ENCODE assay signal across 31 mouse cellular contexts in the genomic region with DNA sequence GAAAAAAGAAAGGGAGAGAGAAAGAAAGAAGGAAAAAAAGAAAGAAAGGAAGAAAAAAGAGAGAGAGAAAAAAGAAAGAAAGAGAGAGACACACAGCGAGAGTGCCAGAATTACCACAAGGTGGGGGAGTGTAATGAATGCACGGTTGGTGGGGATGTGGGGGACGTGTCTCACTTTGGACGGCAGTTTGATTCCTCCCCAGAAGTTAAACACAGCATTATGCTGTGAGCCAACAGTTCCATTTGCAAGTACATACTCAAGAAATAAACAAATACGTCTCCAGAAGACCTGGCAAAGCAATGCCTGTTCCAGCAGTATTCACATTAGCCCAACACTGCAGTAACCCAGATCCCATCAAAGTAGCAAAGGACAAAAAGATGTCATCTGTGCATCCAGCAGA.
DNase-seq lines count a peak whose midpoint lies in the region; ATAC-seq and TF ChIP-seq lines count a peak whose summit lies in the region.
"Had no signal": no experiment of that assay in that cellular context is flagged by ENCODE, and none has a peak within 500 bp of the region (broad histone marks: within the 10 kb centered on the region; RNA-seq: fewer than 3 reads in every experiment).

No protein-coding gene starts in this region.

- no peak for TF ChIP-seq EP300 in lung, postnatal 0 days (IDR thresholded peaks at IDR 0.05)

- 50% methylated on average over 5 of the region's 5 CpGs for WGBS in lung, embryonic 14.5 days
- 48% methylated on average over 5 of the region's 5 CpGs for WGBS in lung, postnatal 0 days
- 43% methylated on average over 5 of the region's 5 CpGs for WGBS in stomach, embryonic 16.5 days

- peak; percentile 44 for DNase-seq in lung, embryonic 14.5 days
- DNase-seq in lung, adult 18-20 months = no peak
- peak; percentile 40 for DNase-seq in lung, postnatal 0 days (ENCODE audit: low spot score)
- DNase-seq in lung, postnatal 4 days = no peak
- DNase-seq in kidney, postnatal 36 days = no peak
- DNase-seq in left cerebral cortex, postnatal 14 days (ENCODE audit: low spot score in 2 of 2) = no peak
- DNase-seq: adrenal gland, postnatal 10 days; adrenal gland, postnatal 36 days; B cell, adult 2 months; cerebellum, adult 11 months; cerebellum, adult 2 months; cerebellum, adult 9-11 months; cerebellum, postnatal 25 days; gastrocnemius, postnatal 25 days; heart, adult 18-20 months; heart, postnatal 10 days; heart, postnatal 36 days had no signal

- H3K9me3 ChIP-seq in lung, embryonic 14.5 days (ENCODE audit: low read depth, low read length) = 0 out of 2 replicates have a peak, but pooled peaks cover 6% of the 10 kb centered on the region
- H3K9me3 ChIP-seq in lung, postnatal 0 days (ENCODE audit: low read length) = no peaks in the 10 kb centered on the region
- H3K9me3 ChIP-seq in stomach, embryonic 16.5 days (replicated peaks; ENCODE audit: control insufficient read depth, low read length) = no peaks in the 10 kb centered on the region
- H3K9me3 ChIP-seq: embryonic facial prominence, embryonic 10.5 days; forebrain, embryonic 12.5 days; forebrain, embryonic 15.5 days; heart, embryonic 12.5 days; heart, embryonic 15.5 days; hindbrain, embryonic 13.5 days had no signal

- H3K27ac ChIP-seq in lung, embryonic 14.5 days (ENCODE audit: low read depth) = no peak overlapping the region
- no peak overlapping the region; the same call in 1 of the 2 replicates for H3K27ac ChIP-seq in lung, postnatal 0 days (ENCODE audit: low read length)
- H3K27ac ChIP-seq in stomach, embryonic 16.5 days (ENCODE audit: low read length) = peak overlapping the region; percentile 29; the same call in 1 of the 2 replicates
- H3K27ac ChIP-seq: embryonic facial prominence, embryonic 10.5 days; embryonic facial prominence, embryonic 13.5 days; forebrain, embryonic 12.5 days; forebrain, embryonic 15.5 days; heart, embryonic 15.5 days; hindbrain, embryonic 10.5 days; hindbrain, embryonic 13.5 days had no signal

- no peak overlapping the region for H3K9ac ChIP-seq in lung, embryonic 14.5 days
- H3K9ac ChIP-seq in lung, postnatal 0 days (replicated peaks; ENCODE audit: low read depth) = no peak overlapping the region
- no peak overlapping the region for H3K9ac ChIP-seq in stomach, embryonic 16.5 days (ENCODE audit: low read length)
- H3K9ac ChIP-seq: embryonic facial prominence, embryonic 13.5 days; forebrain, embryonic 12.5 days; forebrain, embryonic 15.5 days; heart, embryonic 12.5 days; heart, embryonic 15.5 days; hindbrain, embryonic 13.5 days had no signal

- no peaks in the 10 kb centered on the region; the same call in 1 of the 2 replicates for H3K4me1 ChIP-seq in lung, embryonic 14.5 days (ENCODE audit: insufficient read depth)
- no peaks in the 10 kb centered on the region for H3K4me1 ChIP-seq in lung, postnatal 0 days (ENCODE audit: insufficient read depth, low read depth, low read length)
- H3K4me1 ChIP-seq in stomach, embryonic 16.5 days (ENCODE audit: control insufficient read depth, insufficient read depth, low read length) = 0 out of 2 replicates have a peak, but pooled peaks cover 5% of the 10 kb centered on the region
- H3K4me1 ChIP-seq: heart, embryonic 12.5 days; heart, embryonic 15.5 days; hindbrain, embryonic 10.5 days had no signal

- no peaks in the 10 kb centered on the region for H3K36me3 ChIP-seq in lung, embryonic 14.5 days (ENCODE audit: insufficient read depth)
- H3K36me3 ChIP-seq in lung, postnatal 0 days (ENCODE audit: insufficient read depth, low read length) = no peaks in the 10 kb centered on the region
- H3K36me3 ChIP-seq in stomach, embryonic 16.5 days (ENCODE audit: control insufficient read depth, insufficient read depth, low read length) = no peaks in the 10 kb centered on the region
- H3K36me3 ChIP-seq: embryonic facial prominence, embryonic 10.5 days; embryonic facial prominence, embryonic 13.5 days; forebrain, embryonic 12.5 days; forebrain, embryonic 15.5 days; G1E; heart, embryonic 12.5 days; heart, embryonic 15.5 days; hindbrain, embryonic 10.5 days; hindbrain, embryonic 13.5 days had no signal

- H3K27me3 ChIP-seq in lung, embryonic 14.5 days (ENCODE audit: insufficient read depth, low read length) = no peaks in the 10 kb centered on the region
- H3K27me3 ChIP-seq in lung, postnatal 0 days (replicated peaks; ENCODE audit: insufficient read depth, low read length) = no peaks in the 10 kb centered on the region
- no peaks in the 10 kb centered on the region for H3K27me3 ChIP-seq in stomach, embryonic 16.5 days (ENCODE audit: control insufficient read depth, insufficient read depth, low read length)
- H3K27me3 ChIP-seq: CH12.LX; forebrain, embryonic 12.5 days; forebrain, embryonic 15.5 days; heart, embryonic 12.5 days; heart, embryonic 15.5 days; hindbrain, embryonic 13.5 days; Patski had no signal

- no peak overlapping the region for H3K4me3 ChIP-seq in lung, embryonic 14.5 days (ENCODE audit: low read depth, low read length)
- H3K4me3 ChIP-seq in lung, postnatal 0 days (ENCODE audit: low read depth, low read length) = no peak overlapping the region
- H3K4me3 ChIP-seq in stomach, embryonic 16.5 days (replicated peaks; ENCODE audit: low read length) = no peak overlapping the region
- H3K4me3 ChIP-seq: embryonic facial prominence, embryonic 10.5 days; embryonic facial prominence, embryonic 13.5 days; erythroblast, embryonic 14.5 days; forebrain, embryonic 12.5 days; forebrain, embryonic 15.5 days; heart, embryonic 12.5 days; heart, embryonic 15.5 days; hindbrain, embryonic 10.5 days; hindbrain, embryonic 13.5 days had no signal

- TF ChIP-seq CTCF in lung, embryonic 14.5 days (IDR thresholded peaks at IDR 0.05; ENCODE audit: low read depth) = no peak
- TF ChIP-seq CTCF in lung, postnatal 0 days (IDR thresholded peaks at IDR 0.05) = no peak

- intact Hi-C loops in left cerebral cortex, postnatal 14 days (cut with DNase I) = no loop called here

- no peak for ATAC-seq in lung, embryonic 14.5 days (ENCODE audit: insufficient read depth)
- no peak; the same call in 1 of the 2 replicates for ATAC-seq in lung, postnatal 0 days
- peak; percentile 73; the same call in 1 of the 2 replicates for ATAC-seq in stomach, embryonic 16.5 days (ENCODE audit: insufficient read depth, low FRiP score)
- ATAC-seq: forebrain, embryonic 15.5 days; hindbrain, embryonic 16.5 days; Patski had no signal

- H3K4me2 ChIP-seq in lung, embryonic 14.5 days = no peak overlapping the region
- no peak overlapping the region for H3K4me2 ChIP-seq in lung, postnatal 0 days (replicated peaks; ENCODE audit: low read depth, low read length)
- H3K4me2 ChIP-seq in stomach, embryonic 16.5 days (ENCODE audit: low read depth, low read length) = no peak overlapping the region
- H3K4me2 ChIP-seq: embryonic facial prominence, embryonic 13.5 days; forebrain, embryonic 12.5 days; forebrain, embryonic 15.5 days; heart, embryonic 12.5 days; heart, embryonic 15.5 days; hindbrain, embryonic 13.5 days had no signal

Comparison
In these comparisons a context has a peak if more than half of its experiments do, and no peak if none do; other contexts are left out.
1. DNase-seq: peak in lung, embryonic 14.5 days (single experiment) and lung, postnatal 0 days (single experiment); none in lung, adult 18-20 months (0 of 2), lung, postnatal 4 days (0 of 2), kidney, postnatal 36 days (0 of 2) and left cerebral cortex, postnatal 14 days (0 of 2).